Mouse (Mus musculus) stomach, postnatal 0 days (tissue): ENCODE measurements at regions not wholly inside any gene's neighbourhood (a gene's known extent, or its start where the extent isn't known, plus 50 kb on each side); places are given as distances from the start of the nearest gene placed in this dataset.
"Not testable (repeated sequence)": the region's sequence is repeated elsewhere in the genome, so short reads cannot be mapped to it uniquely, and the experiment has no call there.

Source experiments
- ATAC-seq: fragments of 200-750 bp; cut with Nextera tagmentation; 2 replicates; pipeline ENCODE4 v1.8.0; 2017; ENCODE audit not compliant: low FRiP score, low TSS enrichment
- DNase-seq: peaks from one replicate; pipeline ENCODE4 v3.0.0-alpha.2; 2016; ENCODE audit warnings: low spot score
- H3K27ac ChIP-seq: fragments of 300-500 bp; sonication (generic); replicated peaks from 2 replicates; pipeline ENCODE4 v1.5.1; 2014; ENCODE audit warnings: mild to moderate bottlenecking, control low read depth
- H3K27me3 ChIP-seq: fragments of 300-500 bp; sonication (generic); 2 replicates; pipeline ENCODE4 v1.6.1; 2014; ENCODE audit warnings: low read length; ENCODE audit not compliant: control insufficient read depth, insufficient read depth
- H3K36me3 ChIP-seq: fragments of 300-500 bp; sonication (generic); 2 replicates; pipeline ENCODE4 v1.6.1; 2014; ENCODE audit warnings: low read length, mixed read lengths; ENCODE audit not compliant: control insufficient read depth, insufficient read depth
- H3K4me1 ChIP-seq: fragments of 300-500 bp; sonication (generic); replicated peaks from 2 replicates; pipeline ENCODE4 v1.6.1; 2014; ENCODE audit warnings: antibody characterized with exemption; ENCODE audit not compliant: control insufficient read depth, insufficient read depth
- H3K4me2 ChIP-seq: fragments of 300-500 bp; sonication (generic); replicated peaks from 2 replicates; pipeline ENCODE4 v1.6.1; 2014; ENCODE audit warnings: low read depth, mild to moderate bottlenecking, control low read depth, moderate library complexity
- H3K4me3 ChIP-seq: fragments of 300-500 bp; sonication (generic); 2 replicates; pipeline ENCODE4 v1.5.1; 2014; ENCODE audit warnings: low read depth, low read length, control low read depth
- H3K9ac ChIP-seq: fragments of 300-500 bp; sonication (generic); 2 replicates; pipeline ENCODE4 v1.6.1; 2014; ENCODE audit warnings: mild to moderate bottlenecking, low read length, control low read depth, mixed read lengths
- H3K9me3 ChIP-seq: fragments of 300-500 bp; sonication (generic); 2 replicates; pipeline ENCODE4 v1.6.1; 2016; ENCODE audit warnings: low read length; ENCODE audit not compliant: control insufficient read depth
- CTCF ChIP-seq: IDR thresholded peaks from 2 replicates; pipeline ENCODE4 v1.5.1; 2016; ENCODE audit warnings: antibody characterized with exemption, low read depth, mild to moderate bottlenecking, moderate library complexity
- EP300 ChIP-seq: optimal IDR thresholded peaks from 2 replicates; pipeline ENCODE3; 2016; ENCODE audit warnings: antibody characterized with exemption
- WGBS: fragments of 180-500 bp; shearing (Covaris S2); extraction: QIAGEN DNeasy Blood & Tissue Kit; methylation state at CpG from one replicate; pipeline ENCODE4 v1.1.7; 2014; 5-methylcytosine and 5-hydroxymethylcytosine counted together

DNA sequence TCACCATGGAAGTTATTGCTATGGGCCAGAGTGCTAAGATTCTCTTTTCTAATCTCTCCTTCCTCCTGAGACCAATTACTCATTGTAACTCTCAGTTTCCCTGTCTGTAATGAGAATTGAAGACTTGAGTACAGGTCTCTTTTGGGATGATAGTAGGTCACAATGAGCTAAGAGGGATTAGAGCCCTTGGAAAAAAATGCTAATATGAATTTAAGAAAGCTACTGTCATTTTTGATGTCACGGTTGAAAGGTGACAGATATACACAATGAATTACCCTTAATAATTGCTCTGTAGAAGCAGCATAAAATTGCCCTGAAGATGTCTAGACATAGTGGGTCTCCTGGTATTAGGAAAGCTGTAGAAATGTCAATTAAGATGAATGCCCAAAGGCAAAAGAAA lies 178.2 kb downstream of the Kcna4 start:
- Histone ChIP-seq H3K36me3 (no peaks in the 10 kb centered on the region), H3K9ac (no peak overlapping the region), H3K27me3 (no peaks in the 10 kb centered on the region)

GRCm38 (mm10) chr2:107503646-107504379 lies 213.4 kb downstream of the Kcna4 start:
- DNase-seq (no peak), ATAC-seq (no peak)
- no peaks in the 10 kb centered on the region for H3K9me3 ChIP-seq
- no peaks in the 10 kb centered on the region for H3K27me3 ChIP-seq
- H3K27ac ChIP-seq = no peak overlapping the region
- no peaks in the 10 kb centered on the region for H3K4me1 ChIP-seq
- 68% methylated on average over 7 of the region's 7 CpGs for WGBS
- no peak overlapping the region for H3K4me3 ChIP-seq
- H3K9ac ChIP-seq = no peak overlapping the region
- H3K36me3 ChIP-seq = no peaks in the 10 kb centered on the region
- no peak for TF ChIP-seq CTCF
- TF ChIP-seq EP300 = no peak
- no peak overlapping the region for H3K4me2 ChIP-seq

More for the DNA sequence above, 178.2 kb downstream of the Kcna4 start:
- WGBS = 72% methylated on average over 1 of the region's 1 CpGs
- TF ChIP-seq CTCF (no peak), EP300 (no peak)
- no peak overlapping the region for H3K27ac ChIP-seq
- H3K4me3 ChIP-seq = no peak overlapping the region
- DNase-seq = no peak
- H3K4me1 ChIP-seq = no peaks in the 10 kb centered on the region
- no peak overlapping the region for H3K4me2 ChIP-seq
- H3K9me3 ChIP-seq = no peaks in the 10 kb centered on the region
- no peak for ATAC-seq

- no peak overlapping the region for H3K4me2 ChIP-seq
- no peak for TF ChIP-seq EP300
- TF ChIP-seq CTCF = no peak
- H3K27ac ChIP-seq = no peak overlapping the region
- DNase-seq = no peak
- no peak for ATAC-seq
- H3K9me3 ChIP-seq = no peaks in the 10 kb centered on the region
- no peaks in the 10 kb centered on the region for H3K27me3 ChIP-seq
- H3K9ac ChIP-seq = no peak overlapping the region
- H3K4me3 ChIP-seq = no peak overlapping the region
- no peaks in the 10 kb centered on the region for H3K4me1 ChIP-seq
- H3K36me3 ChIP-seq = no peaks in the 10 kb centered on the region
These were observed 217.2 kb downstream of the Kcna4 start for GRCm38 (mm10) chr2:107507426-107508167.

- not testable (repeated sequence) for DNase-seq, H3K4me3 ChIP-seq, H3K9ac ChIP-seq, H3K9me3 ChIP-seq, H3K4me1 ChIP-seq, H3K4me2 ChIP-seq, ATAC-seq, H3K27me3 ChIP-seq, H3K27ac ChIP-seq, H3K36me3 ChIP-seq
- 63% methylated on average over 1 of the region's 1 CpGs for WGBS
These were observed 225.0 kb downstream of the Kcna4 start for GRCm38 (mm10) chr2:107515486-107515885.

DNA sequence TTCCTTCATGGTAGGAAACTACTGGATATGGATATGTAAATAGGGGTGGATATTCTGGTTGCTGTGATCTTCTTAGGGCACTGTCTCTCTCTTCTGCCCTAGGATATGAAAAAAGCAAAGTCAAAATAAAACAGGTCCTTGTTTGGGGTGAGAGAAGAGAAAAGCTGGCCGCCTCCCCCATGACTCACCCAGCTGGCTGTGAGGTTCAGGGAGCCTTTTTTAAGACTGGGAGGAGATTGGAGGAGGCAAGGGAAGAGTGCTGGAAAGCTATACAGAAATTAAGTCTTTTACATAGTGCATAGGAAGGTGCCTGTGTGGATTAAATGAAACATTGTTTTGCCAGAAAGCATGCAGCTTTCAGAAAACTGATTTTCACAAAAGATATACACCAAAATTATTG lies 227.7 kb downstream of the Kcna4 start:
- DNase-seq (no peak), ATAC-seq (no peak)
- Histone ChIP-seq H3K4me1 (no peaks in the 10 kb centered on the region), H3K36me3 (no peaks in the 10 kb centered on the region), H3K4me3 (no peak overlapping the region), H3K9ac (no peak overlapping the region), H3K9me3 (no peaks in the 10 kb centered on the region), H3K27ac (no peak overlapping the region), H3K27me3 (no peaks in the 10 kb centered on the region), H3K4me2 (no peak overlapping the region)
- TF ChIP-seq EP300 = no peak
- TF ChIP-seq CTCF = no peak
- WGBS = 44% methylated on average over 1 of the region's 1 CpGs

GRCm38 (mm10) chr2:107518759-107519158 lies 228.3 kb downstream of the Kcna4 start:
- 45% methylated on average over 2 of the region's 2 CpGs for WGBS
- Histone ChIP-seq H3K9ac (no peak overlapping the region), H3K36me3 (no peaks in the 10 kb centered on the region), H3K27me3 (no peaks in the 10 kb centered on the region), H3K27ac (no peak overlapping the region), H3K4me3 (no peak overlapping the region), H3K4me2 (no peak overlapping the region), H3K9me3 (no peaks in the 10 kb centered on the region), H3K4me1 (no peaks in the 10 kb centered on the region)
- ATAC-seq (no peak), DNase-seq (no peak)
- no peak for TF ChIP-seq EP300
- no peak for TF ChIP-seq CTCF
